Mouse (Mus musculus): ENCODE data around the gene Ush1g. TPM values are rescaled to one million over a fixed set of nuclear protein-coding genes. Genes with fewer than 3 reads are reported as not detected.
A peak's percentile ranks its signal among the peaks of the same experiment; 100 is the strongest.

Gene Ush1g
- polyA plus RNA-seq (2015; fragmentation: Nextera tagmentation; extraction: Ambion mirVana): 0.34 and 0.36 TPM in 2 replicates

GRCm38 (mm10) chr11:115321906-115322693, at the start of gene Ush1g:
Gene Ush1g, minus strand, starts transcription at chr11:115322041.
- Histone ChIP-seq H3K4me3 (ENCODE audit: low read depth, low read length) (no peak within 1 kb of the TSS; the same call in 1 of the 2 replicates), H3K4me1 (replicated peaks; ENCODE audit: control insufficient read depth, insufficient read depth) (no peaks in the 10 kb centered on the region), H3K36me3 (ENCODE audit: control insufficient read depth, insufficient read depth, low read length) (no peaks in the 10 kb centered on the region), H3K4me2 (replicated peaks; ENCODE audit: low read depth) (no peak within 1 kb of the TSS), H3K27me3 (ENCODE audit: control insufficient read depth, insufficient read depth, low read length) (peaks cover 25% of the 10 kb centered on the region; the same call in 1 of the 2 replicates), H3K9me3 (ENCODE audit: control insufficient read depth, low read length) (no peaks in the 10 kb centered on the region), H3K9ac (ENCODE audit: low read length) (no peak within 1 kb of the TSS), H3K27ac (replicated peaks) (no peak within 1 kb of the TSS)
- peak; percentile 98 for TF ChIP-seq CTCF (IDR thresholded peaks at IDR 0.05; ENCODE audit: low read depth)
- TF ChIP-seq EP300 (optimal IDR thresholded peaks at IDR 0.05): no peak
- WGBS: 3% methylated on average over 35 of the region's 35 CpGs
- ATAC-seq (ENCODE audit: low FRiP score, low TSS enrichment): peak; percentile 51
- DNase-seq (ENCODE audit: low spot score): peak; percentile 89

- ATAC-seq (ENCODE audit: low FRiP score, low TSS enrichment): no peak
These were observed 49.5 kb upstream of the Ush1g start for GRCm38 (mm10) chr11:115371354-115371753.

GRCm38 (mm10) chr11:115370368-115370767, 48.5 kb upstream of the Ush1g start:
- Histone ChIP-seq H3K4me1 (replicated peaks; ENCODE audit: control insufficient read depth, insufficient read depth) (no peaks in the 10 kb centered on the region), H3K9ac (ENCODE audit: low read length) (no peak overlapping the region), H3K27ac (replicated peaks) (no peak overlapping the region), H3K4me3 (ENCODE audit: low read depth, low read length) (no peak overlapping the region), H3K4me2 (replicated peaks; ENCODE audit: low read depth) (no peak overlapping the region), H3K36me3 (ENCODE audit: control insufficient read depth, insufficient read depth, low read length) (no peaks in the 10 kb centered on the region), H3K9me3 (ENCODE audit: control insufficient read depth, low read length) (no peaks in the 10 kb centered on the region), H3K27me3 (ENCODE audit: control insufficient read depth, insufficient read depth, low read length) (no peaks in the 10 kb centered on the region; the same call in 1 of the 2 replicates)
- ATAC-seq (ENCODE audit: low FRiP score, low TSS enrichment) (no peak), DNase-seq (ENCODE audit: low spot score) (no peak)
- TF ChIP-seq CTCF (IDR thresholded peaks at IDR 0.05; ENCODE audit: low read depth): no peak
- no peak for TF ChIP-seq EP300 (optimal IDR thresholded peaks at IDR 0.05)
- WGBS: 53% methylated on average over 7 of the region's 7 CpGs

More at GRCm38 (mm10) chr11:115371354-115371753, 49.5 kb upstream of the Ush1g start:
- Histone ChIP-seq H3K27me3 (ENCODE audit: control insufficient read depth, insufficient read depth, low read length) (no peaks in the 10 kb centered on the region; the same call in 1 of the 2 replicates), H3K4me1 (replicated peaks; ENCODE audit: control insufficient read depth, insufficient read depth) (no peaks in the 10 kb centered on the region), H3K4me2 (replicated peaks; ENCODE audit: low read depth) (no peak overlapping the region), H3K9me3 (ENCODE audit: control insufficient read depth, low read length) (no peaks in the 10 kb centered on the region), H3K36me3 (ENCODE audit: control insufficient read depth, insufficient read depth, low read length) (no peaks in the 10 kb centered on the region), H3K27ac (replicated peaks) (no peak overlapping the region), H3K4me3 (ENCODE audit: low read depth, low read length) (no peak overlapping the region), H3K9ac (ENCODE audit: low read length) (no peak overlapping the region)
- TF ChIP-seq CTCF (IDR thresholded peaks at IDR 0.05; ENCODE audit: low read depth) (no peak), EP300 (optimal IDR thresholded peaks at IDR 0.05) (no peak)
- 64% methylated on average over 8 of the region's 8 CpGs for WGBS
- DNase-seq (ENCODE audit: low spot score): no peak

GRCm38 (mm10) chr11:115367395-115367944, 45.6 kb upstream of the Ush1g start, which contains the start of gene Hid1:
Gene Hid1, minus strand, starts transcription at chr11:115367756.
- under 1% methylated on average over 37 of the region's 39 CpGs for WGBS
- Histone ChIP-seq H3K4me1 (replicated peaks; ENCODE audit: control insufficient read depth, insufficient read depth) (no peaks in the 10 kb centered on the region), H3K9me3 (ENCODE audit: control insufficient read depth, low read length) (no peaks in the 10 kb centered on the region), H3K36me3 (ENCODE audit: control insufficient read depth, insufficient read depth, low read length) (no peaks in the 10 kb centered on the region), H3K4me2 (replicated peaks; ENCODE audit: low read depth) (peak within 1 kb of the TSS; percentile 80), H3K27me3 (ENCODE audit: control insufficient read depth, insufficient read depth, low read length) (no peaks in the 10 kb centered on the region; the same call in 1 of the 2 replicates), H3K9ac (ENCODE audit: low read length) (peak within 1 kb of the TSS; percentile 64), H3K27ac (replicated peaks) (peak within 1 kb of the TSS; percentile 75), H3K4me3 (ENCODE audit: low read depth, low read length) (peak within 1 kb of the TSS; percentile 56)
- ATAC-seq (ENCODE audit: low FRiP score, low TSS enrichment): peak; percentile 81
- TF ChIP-seq EP300 (optimal IDR thresholded peaks at IDR 0.05) (no peak), CTCF (IDR thresholded peaks at IDR 0.05; ENCODE audit: low read depth) (no peak)
- DNase-seq (ENCODE audit: low spot score): peak; percentile 94

- ATAC-seq (ENCODE audit: low FRiP score, low TSS enrichment): peak; percentile 33
- peak overlapping the region; percentile 56 for H3K4me3 ChIP-seq (ENCODE audit: low read depth, low read length)
- peak; percentile 78 for DNase-seq (ENCODE audit: low spot score)
- H3K4me1 ChIP-seq (replicated peaks; ENCODE audit: control insufficient read depth, insufficient read depth): no peaks in the 10 kb centered on the region
- TF ChIP-seq EP300 (optimal IDR thresholded peaks at IDR 0.05) (no peak), CTCF (IDR thresholded peaks at IDR 0.05; ENCODE audit: low read depth) (no peak)
- H3K9ac ChIP-seq (ENCODE audit: low read length): peak overlapping the region; percentile 64
- 4% methylated on average over 28 of the region's 28 CpGs for WGBS
- H3K4me2 ChIP-seq (replicated peaks; ENCODE audit: low read depth): peak overlapping the region; percentile 80
- peak overlapping the region; percentile 75 for H3K27ac ChIP-seq (replicated peaks)
- H3K27me3 ChIP-seq (ENCODE audit: control insufficient read depth, insufficient read depth, low read length): no peaks in the 10 kb centered on the region; the same call in 1 of the 2 replicates
- no peaks in the 10 kb centered on the region for H3K36me3 ChIP-seq (ENCODE audit: control insufficient read depth, insufficient read depth, low read length)
- no peaks in the 10 kb centered on the region for H3K9me3 ChIP-seq (ENCODE audit: control insufficient read depth, low read length)
These were observed 45.0 kb upstream of the Ush1g start for GRCm38 (mm10) chr11:115366706-115367394.

All from stomach, postnatal 0 days (tissue).